Mouse (Mus musculus) ovary, adult 18-20 months (tissue): Measurements from ENCODE around the gene Myo16.

Experiments used
- DNase-seq: peaks from one replicate; pipeline ENCODE4 v3.0.0; 2022; ENCODE audit warnings: low spot score, mixed read lengths

Myo16 gene

GRCm38 (mm10) chr8:10303992-10304391 is 150.3 kb downstream of the Myo16 start:
- no peak for DNase-seq

GRCm38 (mm10) chr8:10304721-10305120 is 151.0 kb downstream of the Myo16 start:
- DNase-seq, result no peak

- no peak for DNase-seq
Measured at GRCm38 (mm10) chr8:10307345-10307744, 153.6 kb downstream of the Myo16 start.

- no peak for DNase-seq
Measured at GRCm38 (mm10) chr8:10307770-10308476, 154.2 kb downstream of the Myo16 start.

GRCm38 (mm10) chr8:10310470-10310869 is 156.8 kb downstream of the Myo16 start:
- DNase-seq, result no peak

GRCm38 (mm10) chr8:10312316-10312715 is 158.6 kb downstream of the Myo16 start:
- DNase-seq, result no peak

- no peak for DNase-seq
Measured at GRCm38 (mm10) chr8:10316201-10316600, 162.5 kb downstream of the Myo16 start.

GRCm38 (mm10) chr8:10318103-10318502 is 164.4 kb downstream of the Myo16 start:
- no peak for DNase-seq

- DNase-seq, result no peak
Measured at GRCm38 (mm10) chr8:10350451-10350850, 196.7 kb downstream of the Myo16 start.

- DNase-seq, result no peak
Measured at GRCm38 (mm10) chr8:10358711-10359110, 205.0 kb downstream of the Myo16 start.

GRCm38 (mm10) chr8:10362949-10363348 is 209.2 kb downstream of the Myo16 start:
- DNase-seq, result no peak

- no peak for DNase-seq
Measured at GRCm38 (mm10) chr8:10363654-10364406, 210.1 kb downstream of the Myo16 start.

- DNase-seq, result no peak
Measured at GRCm38 (mm10) chr8:10366141-10366540, 212.4 kb downstream of the Myo16 start.

- no peak for DNase-seq
Measured at GRCm38 (mm10) chr8:10372571-10372970, 218.9 kb downstream of the Myo16 start.

GRCm38 (mm10) chr8:10387143-10387542 is 233.4 kb downstream of the Myo16 start:
- DNase-seq, result no peak

- no peak for DNase-seq
Measured at GRCm38 (mm10) chr8:10391096-10391683, 237.5 kb downstream of the Myo16 start.

- DNase-seq, result no peak
Measured at GRCm38 (mm10) chr8:10391913-10392312, 238.2 kb downstream of the Myo16 start.

- no peak for DNase-seq
Measured at GRCm38 (mm10) chr8:10394506-10394905, 240.8 kb downstream of the Myo16 start.

GRCm38 (mm10) chr8:10395146-10395545 is 241.4 kb downstream of the Myo16 start:
- DNase-seq, result no peak

- DNase-seq, result no peak
Measured at GRCm38 (mm10) chr8:10402606-10403005, 248.9 kb downstream of the Myo16 start.

GRCm38 (mm10) chr8:10405469-10405868 is 251.8 kb downstream of the Myo16 start:
- DNase-seq, result no peak

- no peak for DNase-seq
Measured at GRCm38 (mm10) chr8:10409043-10409442, 255.3 kb downstream of the Myo16 start.

- DNase-seq, result no peak
Measured at GRCm38 (mm10) chr8:10411511-10411910, 257.8 kb downstream of the Myo16 start.
